Mouse (Mus musculus) adrenal gland, postnatal 4 days (tissue): ENCODE measurements at regions not wholly inside any gene's neighbourhood (a gene's known extent, or its start where the extent isn't known, plus 50 kb on each side); places are given as distances from the start of the nearest gene placed in this dataset.
A peak's percentile ranks its signal among the peaks of the same experiment; 100 is the strongest.
"Not testable (repeated sequence)": the region's sequence is repeated elsewhere in the genome, so short reads cannot be mapped to it uniquely, and the experiment has no call there.

Experiments
- DNase-seq, 2 experiments: peaks; one replicate each; pipeline ENCODE4 v3.0.0; 2021 to 2022; ENCODE audit warnings: low spot score in 2 of 2, mixed read lengths in 2 of 2

DNA sequence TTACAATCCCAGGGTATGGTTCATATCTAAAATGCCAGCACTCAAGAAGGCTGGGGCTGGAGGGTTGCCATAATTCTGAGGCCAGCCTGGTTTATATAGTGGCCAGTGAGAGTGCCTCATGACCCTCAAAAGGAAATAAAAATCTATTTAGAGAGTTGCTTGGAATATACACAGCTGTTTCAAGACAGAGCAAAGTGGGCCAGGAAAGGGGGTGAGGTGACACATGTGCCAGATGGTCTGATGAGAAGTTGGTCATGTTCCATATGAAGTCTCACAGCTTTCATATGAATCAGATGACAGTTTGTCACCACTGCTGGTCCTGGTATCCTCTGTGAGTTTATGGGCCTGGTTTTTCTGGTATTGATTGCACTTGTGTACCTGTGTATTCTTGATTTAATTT is 261.5 kb upstream of the Ube2e3 start:
- no peak for DNase-seq

DNA sequence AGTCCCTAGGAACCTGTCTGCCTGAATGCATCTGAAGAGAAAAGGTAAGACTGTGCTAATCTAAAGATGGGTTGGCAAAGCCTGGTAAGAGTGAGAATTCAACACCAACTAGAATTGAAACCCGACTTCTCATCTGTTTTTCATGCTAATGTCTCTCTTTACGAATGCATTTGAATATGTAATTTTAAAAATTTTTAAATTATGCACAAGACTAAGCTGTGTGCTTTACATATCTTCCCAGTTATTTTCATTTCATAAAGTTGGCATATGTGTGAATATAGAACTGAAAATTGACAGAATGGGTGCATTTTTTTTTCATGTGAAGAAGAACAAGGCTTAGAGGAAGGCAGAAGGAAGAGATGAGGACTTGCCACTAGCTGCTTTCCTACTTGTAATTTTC is 267.2 kb upstream of the Ube2e3 start:
- no peak for DNase-seq

DNA sequence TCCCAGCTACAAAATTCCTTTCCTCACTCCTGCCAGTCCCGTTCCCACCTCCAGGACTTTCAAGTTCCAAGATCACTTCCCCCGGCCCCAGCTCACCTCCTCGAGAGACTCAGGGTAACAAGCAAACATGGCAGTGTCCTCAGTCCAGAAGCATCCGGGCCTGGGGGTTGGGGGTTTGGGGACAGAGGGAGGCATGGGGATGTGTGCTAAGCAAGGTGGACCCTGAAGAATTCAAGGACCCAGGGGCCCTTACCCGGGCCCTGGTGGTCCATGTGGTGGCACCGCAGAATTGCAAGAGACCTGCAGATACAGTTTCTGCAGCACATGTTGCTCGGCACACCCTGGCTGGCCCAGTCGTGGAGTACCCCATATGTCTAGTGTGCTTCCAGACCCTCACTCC is 269.9 kb upstream of the Ube2e3 start:
- no peak for DNase-seq

DNA sequence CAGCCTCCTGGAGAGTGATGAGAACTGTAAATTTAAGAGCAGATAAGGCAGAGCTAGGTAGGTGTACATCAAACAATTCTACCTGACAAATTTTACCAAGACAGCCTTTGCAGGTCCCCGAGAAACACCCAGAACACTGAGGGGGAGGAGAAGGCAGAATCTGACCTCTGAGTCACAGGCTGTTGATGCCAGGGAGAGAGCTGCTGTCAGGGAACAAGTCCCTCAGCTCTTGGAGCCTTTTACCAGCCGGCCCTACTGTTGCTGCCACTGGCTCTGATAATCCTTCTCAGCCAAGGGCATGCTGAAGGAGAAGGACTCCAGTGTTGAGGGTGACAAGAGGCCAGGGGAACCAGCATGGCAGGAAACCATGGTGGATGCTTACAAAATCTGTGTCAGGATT is 271.7 kb upstream of the Ube2e3 start:
- DNase-seq = no peak

DNA sequence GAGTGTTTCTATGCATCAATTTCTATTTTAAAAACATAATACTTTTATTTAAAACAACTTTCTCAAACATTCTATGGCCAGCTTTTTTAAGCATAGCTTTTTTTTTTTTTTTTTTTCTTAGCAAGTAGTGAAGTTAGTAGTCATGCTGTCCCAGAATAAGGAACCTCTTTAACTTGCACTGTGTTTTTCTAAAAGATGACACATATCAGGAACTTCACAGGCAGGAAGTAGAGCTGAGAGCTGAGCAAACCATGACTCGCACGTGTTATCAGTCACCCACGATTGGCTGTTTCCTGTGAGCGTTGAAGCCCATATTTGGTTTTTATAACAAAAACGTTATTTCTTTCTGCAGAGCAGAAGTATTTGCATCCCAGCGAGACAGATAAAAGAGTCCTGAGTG is 287.9 kb upstream of the Ube2e3 start:
- DNase-seq = no peak

DNA sequence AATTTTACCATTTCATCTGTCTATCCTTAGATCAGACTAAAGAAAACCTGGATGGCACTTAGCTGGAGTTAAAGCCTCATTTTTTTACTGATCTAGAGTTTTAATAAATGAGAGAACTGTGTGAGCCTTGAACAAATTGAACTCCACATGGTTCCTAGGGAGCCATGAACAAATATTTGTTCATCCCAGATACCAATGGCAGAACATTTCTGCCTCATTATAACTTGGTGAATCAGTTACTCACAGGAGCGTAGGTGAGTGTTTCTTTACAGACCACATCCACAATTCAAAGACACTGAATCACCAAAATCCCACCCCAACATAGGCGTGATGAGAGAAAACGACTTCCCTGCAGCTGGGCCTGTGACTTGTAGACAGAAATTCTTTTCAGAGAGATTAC is 295.4 kb upstream of the Ube2e3 start:
- DNase-seq = no peak

DNA sequence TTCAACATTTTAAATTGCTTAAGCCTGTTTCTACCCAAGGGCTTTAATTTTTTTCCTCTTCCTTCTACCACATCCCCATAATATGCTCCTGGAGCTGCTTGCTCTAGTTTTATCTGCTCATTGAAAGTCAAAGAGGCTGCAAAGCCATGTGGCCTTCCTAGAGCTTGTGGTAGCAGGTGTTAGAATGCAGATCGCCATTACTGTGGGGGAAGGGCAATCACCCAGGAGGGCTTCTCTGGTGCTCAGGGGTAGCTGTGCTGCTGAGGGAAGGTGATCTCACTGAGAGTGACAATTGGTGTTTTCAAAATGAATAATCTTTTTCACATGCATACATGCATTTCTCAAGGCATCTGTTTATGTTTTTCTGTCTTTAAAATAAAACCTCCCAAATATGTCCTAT is 309.8 kb upstream of the Ube2e3 start:
- no peak for DNase-seq

DNA sequence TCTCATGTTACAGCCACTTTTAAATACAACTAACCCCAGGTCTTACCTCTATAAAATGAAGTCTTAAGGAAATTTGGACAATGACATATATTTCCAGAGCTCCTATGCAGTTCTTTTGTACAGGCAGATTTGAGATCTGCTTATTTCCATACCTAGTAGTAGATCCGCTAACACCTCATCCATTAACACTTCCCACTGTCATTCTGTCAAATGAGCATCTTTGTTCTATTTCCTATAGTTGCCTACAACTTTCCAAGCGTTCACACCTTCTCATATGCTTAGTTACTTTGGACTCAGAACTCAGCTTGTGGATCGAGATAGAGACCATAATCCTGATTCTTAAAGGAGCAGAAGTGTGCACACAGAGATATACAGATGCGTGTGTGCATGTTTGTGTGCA is 316.8 kb upstream of the Ube2e3 start:
- no peak for DNase-seq

DNA sequence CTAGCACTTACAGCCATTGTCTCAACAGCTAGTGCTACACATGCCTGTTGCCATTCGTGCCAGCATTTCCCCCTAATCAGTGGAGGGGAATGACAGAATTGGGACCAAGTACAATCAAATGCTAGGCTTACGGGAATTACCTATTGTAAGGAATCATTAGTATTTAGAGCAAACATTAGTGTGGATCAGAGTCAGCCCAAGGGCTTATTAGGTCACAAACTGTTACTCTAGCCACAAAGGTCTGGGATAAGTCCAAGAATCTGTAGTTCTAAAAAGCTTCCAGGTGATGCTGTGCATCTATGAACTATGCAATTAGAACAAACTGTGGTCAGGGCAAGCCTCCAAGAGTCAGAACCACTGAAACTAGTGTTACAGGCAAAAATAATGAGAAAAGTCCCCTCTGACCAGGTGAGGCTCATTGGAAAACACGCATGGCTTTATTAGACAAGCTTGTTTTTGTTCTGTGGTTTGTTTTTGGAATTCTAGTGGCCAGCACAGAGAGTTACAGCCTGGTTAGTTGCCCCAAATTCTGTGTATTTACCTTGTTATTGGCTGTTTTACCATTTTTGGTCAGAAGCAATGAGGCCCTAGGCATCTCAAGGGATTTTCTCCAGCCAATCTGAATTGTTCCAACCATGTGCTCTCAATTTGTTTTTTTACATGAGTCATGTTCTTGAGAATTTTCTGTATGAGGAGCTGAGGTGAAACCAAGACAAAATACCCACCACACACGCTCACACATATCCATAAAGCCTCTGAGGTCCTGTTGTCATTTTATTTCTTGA is 319.0 kb upstream of the Ube2e3 start:
- DNase-seq = no peak

DNA sequence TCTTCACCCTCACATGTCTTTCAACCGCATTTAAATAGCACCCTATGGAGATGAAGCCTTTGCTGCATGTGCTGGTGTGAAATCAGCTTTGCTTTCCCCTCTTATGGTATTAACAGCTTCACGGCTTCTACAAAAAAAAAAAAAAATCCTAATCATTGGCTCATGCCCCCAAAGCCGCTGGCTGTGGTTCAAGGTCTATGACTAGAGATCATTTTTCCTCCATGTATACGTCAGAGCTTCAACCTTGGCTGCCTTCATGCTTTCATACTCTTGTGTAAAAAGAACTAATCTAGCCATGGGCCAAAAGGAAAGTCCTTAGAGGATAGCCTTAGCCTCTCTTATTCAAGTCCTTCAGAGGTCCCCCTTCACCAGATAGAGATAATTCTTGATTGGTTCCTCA is 320.6 kb upstream of the Ube2e3 start:
- DNase-seq = peak in 1 of 2 experiments; percentile 16

DNA sequence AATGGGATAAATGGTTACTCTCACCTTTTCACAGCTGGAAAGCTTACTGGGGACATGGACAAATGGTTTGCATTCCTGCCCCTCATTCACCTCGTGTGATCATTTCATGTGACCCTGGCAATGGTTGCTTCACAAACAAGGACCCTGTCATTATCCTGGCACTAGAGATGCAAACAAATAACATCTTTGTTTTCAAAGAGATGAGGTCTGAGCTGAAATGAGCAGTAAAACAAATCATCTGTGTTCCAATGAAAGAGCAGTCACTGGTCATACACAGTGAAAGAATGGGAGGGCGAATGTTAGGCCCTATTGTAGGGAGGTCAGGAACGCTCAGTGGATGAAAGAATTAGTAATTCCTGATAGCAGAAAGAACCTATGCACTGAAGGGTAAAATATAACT is 327.5 kb upstream of the Ube2e3 start:
- DNase-seq = no peak

DNA sequence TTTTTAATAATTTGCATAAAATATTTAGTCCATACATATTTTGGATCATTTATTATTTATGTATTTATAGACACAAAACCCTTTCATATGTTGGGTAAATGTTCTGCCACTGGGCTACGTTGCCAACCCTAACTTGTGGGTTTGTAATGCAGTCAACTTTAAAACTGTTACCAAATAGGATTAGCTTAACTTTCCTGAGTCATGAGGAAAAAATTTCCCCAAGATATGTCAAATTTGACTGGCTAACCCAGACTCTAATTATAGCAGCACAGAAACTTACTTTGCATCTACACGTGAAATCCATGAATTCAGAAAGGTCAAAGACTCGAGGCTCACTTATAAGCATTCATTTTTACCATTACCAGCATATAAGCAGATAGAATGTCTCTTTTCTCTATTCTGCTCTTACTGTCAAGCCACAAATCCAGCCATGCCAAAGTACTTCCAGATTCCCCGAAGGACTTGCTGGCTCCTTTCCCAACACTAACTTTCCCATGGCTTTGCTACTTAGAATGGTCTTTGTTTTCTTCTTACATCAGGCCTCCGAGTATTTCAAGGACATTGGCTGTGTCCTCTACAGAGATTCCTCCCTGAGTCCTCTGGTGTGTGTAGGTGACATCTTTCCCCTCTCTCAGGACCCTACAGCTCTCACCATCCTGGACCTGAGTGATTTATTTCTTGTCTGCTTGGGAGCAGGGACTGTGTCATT is 328.2 kb upstream of the Ube2e3 start:
- no peak for DNase-seq

DNA sequence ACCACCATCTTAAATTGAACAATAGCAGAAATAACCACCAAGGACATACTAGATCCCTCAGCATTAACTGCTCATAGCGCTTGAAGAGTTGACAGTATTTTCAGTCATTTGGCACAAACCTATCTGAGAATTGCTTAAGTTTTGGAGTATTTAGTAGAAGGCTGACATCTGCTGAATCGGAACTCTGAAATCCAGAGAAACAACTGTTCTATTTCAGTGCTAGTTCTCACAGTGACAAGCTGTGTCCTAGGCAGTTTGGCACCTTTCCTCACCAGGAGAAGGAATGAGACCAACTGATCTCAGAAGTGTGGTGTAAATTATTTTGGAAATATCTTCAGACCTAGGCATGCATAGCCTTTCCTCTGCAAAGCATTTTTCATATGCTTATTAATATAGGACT is 330.4 kb upstream of the Ube2e3 start:
- no peak for DNase-seq

DNA sequence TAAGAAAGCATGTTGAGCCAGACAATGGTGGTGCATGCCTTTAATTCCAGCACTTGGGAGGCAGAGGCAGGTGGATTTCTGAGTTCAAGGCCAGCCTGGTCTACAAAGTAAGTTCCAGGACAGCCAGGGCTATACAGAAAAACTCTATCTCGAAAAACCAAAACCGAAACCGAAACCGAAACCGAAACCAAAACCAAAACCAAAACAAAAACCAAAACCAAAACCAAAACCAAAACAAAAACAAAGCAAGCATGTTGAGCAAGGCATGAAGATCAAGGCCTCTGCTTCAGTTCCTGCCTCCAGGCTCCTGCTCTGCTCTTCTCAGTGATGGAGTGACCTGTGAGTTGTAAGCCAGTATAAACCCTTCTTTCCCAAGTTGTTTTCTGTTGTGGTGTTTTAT is 334.0 kb upstream of the Ube2e3 start:
- DNase-seq = not testable (repeated sequence)

DNA sequence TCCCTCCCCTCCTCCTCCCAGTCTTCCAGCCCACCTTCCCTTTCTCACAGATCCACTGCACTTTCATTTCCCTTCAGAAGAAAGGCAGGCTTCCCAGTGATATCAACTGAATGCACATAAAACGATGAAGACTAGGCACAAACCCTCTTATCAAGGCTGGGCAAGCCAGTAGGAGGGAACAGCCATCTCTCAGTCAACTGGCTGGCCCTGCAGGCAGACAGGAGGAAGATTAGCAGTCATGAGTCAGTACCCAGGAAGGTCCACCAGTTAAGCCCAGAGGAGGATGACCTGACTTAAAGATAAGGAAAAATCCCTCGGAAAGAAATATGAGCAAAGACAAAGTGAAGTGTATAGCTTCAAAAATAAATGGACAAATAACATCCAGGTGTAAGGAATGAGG is 337.4 kb upstream of the Ube2e3 start:
- no peak for DNase-seq

DNA sequence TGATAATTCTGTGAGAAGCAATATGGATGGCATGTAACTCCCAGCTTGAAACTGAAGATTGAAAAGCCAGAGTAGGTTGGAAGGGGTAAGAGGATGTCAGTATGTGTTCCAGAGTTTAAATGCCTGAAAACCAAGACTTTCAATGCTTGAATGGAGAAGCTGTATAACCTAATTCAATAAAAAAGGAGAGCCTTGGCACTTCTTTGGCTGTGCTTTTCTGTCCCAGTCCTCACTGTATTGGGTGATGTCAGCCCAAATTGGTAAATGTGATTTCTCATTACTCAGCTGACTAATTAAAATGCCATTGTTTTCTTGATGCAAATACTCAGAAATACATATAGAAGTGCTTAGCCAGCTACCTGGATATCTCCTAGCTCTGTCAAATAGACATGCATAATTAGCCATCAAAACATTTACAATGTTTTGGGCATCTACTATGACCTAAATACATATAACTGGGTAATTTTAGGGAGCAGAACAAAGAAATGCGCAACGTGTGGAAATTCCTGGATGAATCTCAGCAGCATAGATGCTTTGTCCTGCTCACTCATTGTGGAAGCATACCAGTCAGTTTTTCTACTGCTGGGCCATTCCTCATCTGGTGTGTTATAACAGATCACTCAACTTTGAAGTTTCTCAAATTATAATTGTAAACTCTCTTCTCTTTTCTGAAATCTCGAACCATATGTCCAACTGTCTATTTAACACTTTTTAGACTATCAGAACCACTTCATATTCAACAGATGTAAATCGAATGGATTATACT is 347.5 kb upstream of the Ube2e3 start:
- no peak for DNase-seq

DNA sequence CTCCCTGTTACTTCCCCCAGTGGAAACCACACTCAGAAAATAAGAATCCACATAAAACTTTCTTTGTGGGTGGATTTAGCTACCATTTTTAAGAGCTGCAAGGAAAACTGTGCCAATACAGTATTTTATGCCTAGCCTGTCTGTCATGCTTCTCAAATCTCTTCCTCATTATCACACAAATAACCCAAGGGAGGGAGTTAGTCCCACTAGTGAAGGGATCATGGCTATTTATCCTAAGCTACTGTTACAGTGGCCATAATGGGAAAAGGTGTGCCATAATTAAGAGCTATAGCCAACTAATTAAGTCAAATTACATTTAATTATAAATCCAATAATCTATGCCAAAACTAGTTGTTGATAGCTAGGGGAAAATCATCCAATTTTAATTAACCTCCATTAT is 374.8 kb upstream of the Ube2e3 start:
- no peak for DNase-seq

DNA sequence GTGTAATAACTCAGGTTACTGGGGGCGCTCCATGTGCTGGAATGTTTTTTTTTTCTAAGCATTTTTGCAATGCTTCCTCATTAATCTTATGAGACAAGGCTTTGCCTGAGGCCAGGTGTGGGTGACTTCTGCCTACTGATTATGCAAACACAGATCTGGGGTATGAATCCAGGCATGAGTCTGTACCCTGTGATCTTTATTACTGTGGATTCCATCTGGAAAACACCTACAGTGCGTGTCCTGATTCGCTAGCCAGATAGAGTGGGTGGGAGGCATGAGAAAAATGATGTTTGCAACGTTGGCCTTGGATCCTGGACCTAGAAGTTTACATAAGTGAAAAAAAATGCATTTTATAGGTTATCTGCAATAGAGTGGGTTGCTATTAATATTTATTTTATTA is 387.9 kb upstream of the Ube2e3 start:
- no peak for DNase-seq

DNA sequence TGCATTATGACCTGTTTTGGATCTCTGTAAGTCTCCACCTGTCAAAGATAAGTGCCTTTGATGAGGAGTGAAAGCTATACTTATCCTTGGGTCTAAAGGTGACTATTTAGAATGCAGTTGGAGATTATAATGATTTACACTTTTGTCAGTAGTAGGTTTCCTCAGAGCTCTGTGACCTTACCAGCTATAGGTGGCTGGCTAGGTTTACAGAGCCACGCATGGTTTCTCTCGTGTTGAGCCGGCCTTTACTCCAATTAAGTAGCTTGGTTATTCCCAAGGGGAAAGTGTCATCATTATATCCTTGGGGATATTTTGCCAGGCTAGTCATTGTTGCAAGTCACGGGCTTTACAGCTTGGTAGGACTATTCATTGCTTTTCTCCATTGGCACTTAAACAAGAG is 408.5 kb upstream of the Ube2e3 start:
- no peak for DNase-seq

DNA sequence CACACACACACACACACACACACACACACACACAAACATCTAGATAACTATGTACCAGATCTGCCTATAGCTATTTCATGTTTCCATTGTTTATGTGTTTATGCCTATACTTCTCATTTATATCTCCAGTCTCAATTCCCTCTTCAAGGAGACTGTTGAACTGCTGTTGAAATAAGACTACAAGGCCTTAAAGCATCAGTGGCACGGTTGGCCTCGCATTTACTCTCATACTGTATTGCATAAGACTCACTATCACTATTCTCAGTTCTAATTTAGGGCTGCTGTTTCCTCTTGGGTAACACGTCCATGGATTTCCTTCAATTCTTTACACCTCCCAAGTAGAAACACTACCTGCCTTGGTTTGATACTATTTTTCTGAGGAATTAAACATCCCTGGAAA is 414.5 kb upstream of the Ube2e3 start:
- no peak for DNase-seq

DNA sequence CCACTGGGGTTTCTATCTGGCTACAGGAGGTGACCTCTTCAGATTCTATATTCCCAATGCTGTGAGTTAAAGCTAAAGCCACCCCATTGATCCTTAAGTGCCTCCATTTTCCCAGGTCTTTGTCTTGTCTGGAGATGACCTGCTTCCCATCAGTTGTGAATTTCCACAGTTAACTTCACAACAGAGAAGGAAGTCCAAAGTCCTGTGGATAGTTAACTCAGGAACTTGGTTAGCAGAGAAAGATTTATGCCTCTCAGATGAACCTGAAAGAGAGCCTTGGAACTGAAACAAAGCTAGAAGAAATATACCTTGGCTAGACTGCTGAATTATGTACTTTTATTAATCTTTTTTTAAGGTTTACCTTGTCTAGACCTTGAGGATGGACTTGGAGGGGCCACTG is 431.1 kb upstream of the Ube2e3 start:
- no peak for DNase-seq

DNA sequence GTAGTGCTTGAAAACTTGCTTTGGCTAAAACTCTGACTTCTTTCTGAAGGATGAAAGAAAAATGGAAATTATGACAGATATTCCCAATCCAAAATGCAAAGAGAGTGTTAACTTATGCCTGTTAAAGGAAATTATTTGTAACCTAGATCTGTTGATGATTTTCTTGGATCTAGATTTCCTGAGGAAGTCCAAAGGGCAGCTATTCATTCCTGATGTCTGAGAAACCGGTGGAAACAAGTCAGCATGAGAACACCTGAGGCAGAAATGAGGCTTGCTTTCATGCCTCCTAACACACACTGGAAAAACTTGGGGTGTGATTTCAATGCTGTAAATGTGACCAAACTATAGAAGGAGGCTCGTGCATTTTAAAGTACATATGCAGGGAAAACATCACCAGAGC is 432.9 kb upstream of the Ube2e3 start:
- no peak for DNase-seq
